Comparison of ENCODE assay signal across 9 mouse cellular contexts in genomic region chr11:76899758-76900738, GRCm38 (mm10). TPM values are rescaled to one million over a fixed set of nuclear protein-coding genes. Genes with fewer than 3 reads are reported as not detected.
A peak's percentile ranks its signal among the peaks of the same experiment; 100 is the strongest.
DNase-seq lines count a peak whose midpoint lies in the region; ATAC-seq and TF ChIP-seq lines count a peak whose summit lies in the region.
"Had no signal": no experiment of that assay in that cellular context is flagged by ENCODE, and none has a peak within 500 bp of the region (broad histone marks: within the 10 kb centered on the region; RNA-seq: fewer than 3 reads in every experiment).

No protein-coding gene starts in this region.

- 0 out of 2 replicates have a peak, but pooled peaks cover 2% of the 10 kb centered on the region for H3K4me1 ChIP-seq in heart, embryonic 11.5 days (ENCODE audit: control insufficient read depth, insufficient read depth, low read length)
- no peaks in the 10 kb centered on the region for H3K4me1 ChIP-seq in ES-E14 (ENCODE audit: control insufficient read depth in 2 of 2, insufficient read depth in 2 of 2, low read length in 2 of 2, poor library complexity in 1 of 2)
- peaks cover 9% of the 10 kb centered on the region for H3K4me1 ChIP-seq in midbrain, embryonic 13.5 days (replicated peaks)

- 57% methylated on average over 5 of the region's 5 CpGs for WGBS in heart, embryonic 11.5 days (ENCODE audit: insufficient replicate concordance)
- WGBS in midbrain, embryonic 13.5 days = 73% methylated on average over 5 of the region's 5 CpGs

- no peaks in the 10 kb centered on the region for H3K27me3 ChIP-seq in heart, embryonic 11.5 days (ENCODE audit: control insufficient read depth, insufficient read depth, low read length)
- H3K27me3 ChIP-seq in midbrain, embryonic 13.5 days = no peaks in the 10 kb centered on the region
- H3K27me3 ChIP-seq: liver, embryonic 15.5 days had no signal

- no peak overlapping the region for H3K9ac ChIP-seq in heart, embryonic 11.5 days (ENCODE audit: low read depth, low read length)
- no peak overlapping the region for H3K9ac ChIP-seq in ES-E14 (ENCODE audit: insufficient read depth, low read depth, low read length, poor library complexity, severe bottlenecking)
- H3K9ac ChIP-seq in midbrain, embryonic 13.5 days (replicated peaks) = no peak overlapping the region
- H3K9ac ChIP-seq: liver, embryonic 15.5 days had no signal

- no peak for ATAC-seq in heart, embryonic 11.5 days (replicated peaks; ENCODE audit: insufficient number of reproducible peaks, low FRiP score, low TSS enrichment)
- ATAC-seq in common myeloid progenitor, adult 5-6 weeks (replicated peaks; ENCODE audit: low read depth, poor library complexity, severe bottlenecking) = peak; percentile 59
- no peak for ATAC-seq in midbrain, embryonic 13.5 days
- no peak for ATAC-seq in erythroid progenitor cell, adult 5-6 weeks (replicated peaks; ENCODE audit: low FRiP score, poor library complexity, severe bottlenecking)

- no peak overlapping the region for H3K27ac ChIP-seq in heart, embryonic 11.5 days (ENCODE audit: low read depth, low read length)
- H3K27ac ChIP-seq in ES-E14 (ENCODE audit: insufficient read depth, low read depth, low read length, poor library complexity, severe bottlenecking) = no peak overlapping the region
- H3K27ac ChIP-seq in midbrain, embryonic 13.5 days = no peak overlapping the region
- H3K27ac ChIP-seq: liver, embryonic 15.5 days had no signal

- in situ Hi-C loops in ES-E14 (cut with MboI; ENCODE audit: low sequenced_read_pairs in 2 of 2, unreplicated experiment in 2 of 2) = no loop called here

- H3K9me3 ChIP-seq in heart, embryonic 11.5 days (replicated peaks; ENCODE audit: control insufficient read depth, low read length) = no peaks in the 10 kb centered on the region
- no peaks in the 10 kb centered on the region for H3K9me3 ChIP-seq in ES-E14 (ENCODE audit: control insufficient read depth, insufficient read depth, low read depth, low read length)
- no peaks in the 10 kb centered on the region for H3K9me3 ChIP-seq in midbrain, embryonic 13.5 days
- H3K9me3 ChIP-seq: liver, embryonic 15.5 days had no signal

- DNase-seq in heart, adult 9 months (ENCODE audit: low spot score in 2 of 2) = peak; percentile 33 to 36
- no peak for DNase-seq in ES-E14 (ENCODE audit: low read depth, low spot score)
- peak; percentile 80 for DNase-seq in lung, postnatal 36 days
- DNase-seq in urinary bladder, postnatal 25 days (ENCODE audit: low spot score) = no peak

- no peak overlapping the region for H3K4me3 ChIP-seq in heart, embryonic 11.5 days (ENCODE audit: low read depth, low read length)
- no peak overlapping the region for H3K4me3 ChIP-seq in ES-E14 (ENCODE audit: insufficient read depth in 1 of 2, low read depth in 1 of 2, low read length in 2 of 2, poor library complexity in 1 of 2, severe bottlenecking in 1 of 2)
- no peak overlapping the region for H3K4me3 ChIP-seq in midbrain, embryonic 13.5 days (replicated peaks)
- H3K4me3 ChIP-seq: liver, embryonic 15.5 days had no signal

- H3K4me2 ChIP-seq in heart, embryonic 11.5 days = no peak overlapping the region
- H3K4me2 ChIP-seq in midbrain, embryonic 13.5 days (replicated peaks) = no peak overlapping the region
- H3K4me2 ChIP-seq: liver, embryonic 15.5 days had no signal

- no peaks in the 10 kb centered on the region for H3K36me3 ChIP-seq in heart, embryonic 11.5 days (ENCODE audit: control insufficient read depth, insufficient read depth, low read length)
- no peaks in the 10 kb centered on the region for H3K36me3 ChIP-seq in ES-E14 (ENCODE audit: control insufficient read depth, insufficient read depth, low read length, poor library complexity, severe bottlenecking)
- no peaks in the 10 kb centered on the region for H3K36me3 ChIP-seq in midbrain, embryonic 13.5 days
- H3K36me3 ChIP-seq: liver, embryonic 15.5 days had no signal

TF ChIP-seq in ES-E14, 5 proteins besides CTCF, POLR2A, EP300 and RAD21:
- TF ChIP-seq HCFC1 (IDR thresholded peaks at IDR 0.05; ENCODE audit: borderline replicate concordance, insufficient read depth, low read length) (no peak), ZC3H11A (IDR thresholded peaks at IDR 0.05; ENCODE audit: borderline replicate concordance, low read depth, low read length) (peak; percentile 70; the same call in 1 of the 2 replicates), ZNF384 (IDR thresholded peaks at IDR 0.05; ENCODE audit: low read depth, low read length) (no peak), MAFK (IDR thresholded peaks at IDR 0.05; ENCODE audit: insufficient read depth, low read depth, low read length) (peak; percentile 71; the same call in 1 of the 2 replicates)

RNA-seq across cellular contexts. Expression of gene Tmigd1, which starts 1.9 kb away (rescaled TPM):
- polyA plus RNA-seq in heart, embryonic 11.5 days (2014; fragmentation: Nextera tagmentation; extraction: Ambion mirVana) = 0.23 TPM in 1 of 2 replicates, not detected in the other
- not detected in 2 replicates for total RNA-seq in ES-E14 (2012; rRNA removed)
- not detected in 2 replicates for total RNA-seq in common myeloid progenitor, adult 5-6 weeks (2017)
- polyA plus RNA-seq in midbrain, embryonic 13.5 days (2015; fragmentation: Nextera tagmentation; extraction: Ambion mirVana) = not detected in 2 replicates
- not detected in 2 replicates for total RNA-seq in erythroid progenitor cell, adult 5-6 weeks (2015; ENCODE audit: low replicate concordance)
- total RNA-seq in erythroid progenitor cell, adult 5-6 weeks (2017; ENCODE audit: low replicate concordance) = not detected in 2 replicates
- polyA plus RNA-seq: liver, embryonic 15.5 days had no signal

RNA-seq across cellular contexts. Expression of gene Blmh, which starts 24.6 kb away (rescaled TPM):
- 89.0 and 111 TPM in 2 replicates for polyA plus RNA-seq in heart, embryonic 11.5 days (2014; fragmentation: Nextera tagmentation; extraction: Ambion mirVana)
- 72.0 and 98.8 TPM in 2 replicates for total RNA-seq in ES-E14 (2012; rRNA removed)
- 192 and 213 TPM in 2 replicates for total RNA-seq in common myeloid progenitor, adult 5-6 weeks (2017)
- 163 and 172 TPM in 2 replicates for polyA plus RNA-seq in midbrain, embryonic 13.5 days (2015; fragmentation: Nextera tagmentation; extraction: Ambion mirVana)
- 11.2 and 16.8 TPM in 2 replicates for total RNA-seq in erythroid progenitor cell, adult 5-6 weeks (2015; ENCODE audit: low replicate concordance)
- total RNA-seq in erythroid progenitor cell, adult 5-6 weeks (2017; ENCODE audit: low replicate concordance) = 30.4 and 38.4 TPM in 2 replicates

RNA-seq across cellular contexts. Expression of gene Cpd, which starts 53.2 kb away (rescaled TPM):
- polyA plus RNA-seq in heart, embryonic 11.5 days (2014; fragmentation: Nextera tagmentation; extraction: Ambion mirVana) = 19.9 and 20.8 TPM in 2 replicates
- total RNA-seq in ES-E14 (2012; rRNA removed) = 25.3 and 27.8 TPM in 2 replicates
- 11.6 and 11.8 TPM in 2 replicates for total RNA-seq in common myeloid progenitor, adult 5-6 weeks (2017)
- polyA plus RNA-seq in midbrain, embryonic 13.5 days (2015; fragmentation: Nextera tagmentation; extraction: Ambion mirVana) = 5.8 and 6.5 TPM in 2 replicates
- 11.7 and 12.6 TPM in 2 replicates for total RNA-seq in erythroid progenitor cell, adult 5-6 weeks (2015; ENCODE audit: low replicate concordance)
- 6.1 and 9.6 TPM in 2 replicates for total RNA-seq in erythroid progenitor cell, adult 5-6 weeks (2017; ENCODE audit: low replicate concordance)

Comparison
In these comparisons a context has a peak if more than half of its experiments do, and no peak if none do; other contexts are left out.
1. DNase-seq: peak in heart, adult 9 months (2 of 2) and lung, postnatal 36 days (single experiment); none in ES-E14 (single experiment) and urinary bladder, postnatal 25 days (single experiment).